Mouse (Mus musculus): Measurements from ENCODE around the gene Tent5c. TPM values are rescaled to one million over a fixed set of nuclear protein-coding genes. Genes with fewer than 3 reads are reported as not detected.

The Tent5c gene
- polyA plus RNA-seq, 1 experiment from 2014 or later = 7.4 TPM

- 72% methylated on average over 7 of the region's 7 CpGs for WGBS (ENCODE audit: insufficient replicate concordance)
- no peaks in the 10 kb centered on the region for H3K36me3 ChIP-seq (ENCODE audit: control insufficient read depth, insufficient read depth, low read length)
- no peaks in the 10 kb centered on the region for H3K9me3 ChIP-seq (replicated peaks; ENCODE audit: control insufficient read depth, low read length)
- no peaks in the 10 kb centered on the region for H3K4me1 ChIP-seq (ENCODE audit: control insufficient read depth, insufficient read depth, low read length)
- H3K27ac ChIP-seq (ENCODE audit: low read depth, low read length) = no peak overlapping the region
- H3K27me3 ChIP-seq (ENCODE audit: control insufficient read depth, insufficient read depth, low read length) = no peaks in the 10 kb centered on the region
- no peak overlapping the region for H3K4me3 ChIP-seq (ENCODE audit: low read depth, low read length)
- no peak overlapping the region for H3K9ac ChIP-seq (ENCODE audit: low read depth, low read length)
- ATAC-seq (replicated peaks; ENCODE audit: insufficient number of reproducible peaks, low FRiP score, low TSS enrichment) = no peak
- no peak overlapping the region for H3K4me2 ChIP-seq
These were observed 33.5 kb upstream of the Tent5c start for GRCm38 (mm10) chr3:100522671-100523070.

- Histone ChIP-seq H3K27ac (ENCODE audit: low read depth, low read length) (no peak overlapping the region), H3K9me3 (replicated peaks; ENCODE audit: control insufficient read depth, low read length) (no peaks in the 10 kb centered on the region), H3K36me3 (ENCODE audit: control insufficient read depth, insufficient read depth, low read length) (no peaks in the 10 kb centered on the region), H3K4me2 (no peak overlapping the region), H3K4me1 (ENCODE audit: control insufficient read depth, insufficient read depth, low read length) (no peaks in the 10 kb centered on the region), H3K4me3 (ENCODE audit: low read depth, low read length) (no peak overlapping the region), H3K27me3 (ENCODE audit: control insufficient read depth, insufficient read depth, low read length) (no peaks in the 10 kb centered on the region), H3K9ac (ENCODE audit: low read depth, low read length) (no peak overlapping the region)
- ATAC-seq (replicated peaks; ENCODE audit: insufficient number of reproducible peaks, low FRiP score, low TSS enrichment) = no peak
- 75% methylated on average over 1 of the region's 1 CpGs for WGBS (ENCODE audit: insufficient replicate concordance)
These were observed 32.5 kb upstream of the Tent5c start for GRCm38 (mm10) chr3:100521626-100522025.

GRCm38 (mm10) chr3:100515754-100516141 is 26.6 kb upstream of the Tent5c start:
- no peaks in the 10 kb centered on the region for H3K27me3 ChIP-seq (ENCODE audit: control insufficient read depth, insufficient read depth, low read length)
- no peaks in the 10 kb centered on the region for H3K36me3 ChIP-seq (ENCODE audit: control insufficient read depth, insufficient read depth, low read length)
- ATAC-seq (replicated peaks; ENCODE audit: insufficient number of reproducible peaks, low FRiP score, low TSS enrichment) = no peak
- H3K4me2 ChIP-seq = no peak overlapping the region
- no peaks in the 10 kb centered on the region for H3K4me1 ChIP-seq (ENCODE audit: control insufficient read depth, insufficient read depth, low read length)
- WGBS (ENCODE audit: insufficient replicate concordance) = 78% methylated on average over 5 of the region's 5 CpGs
- no peaks in the 10 kb centered on the region for H3K9me3 ChIP-seq (replicated peaks; ENCODE audit: control insufficient read depth, low read length)
- H3K9ac ChIP-seq (ENCODE audit: low read depth, low read length) = no peak overlapping the region
- H3K27ac ChIP-seq (ENCODE audit: low read depth, low read length) = no peak overlapping the region
- H3K4me3 ChIP-seq (ENCODE audit: low read depth, low read length) = no peak overlapping the region

- no peak overlapping the region for H3K9ac ChIP-seq (ENCODE audit: low read depth, low read length)
These were observed 26.1 kb upstream of the Tent5c start for GRCm38 (mm10) chr3:100515093-100515753.

GRCm38 (mm10) chr3:100507174-100507573 is 18.1 kb upstream of the Tent5c start:
- no peaks in the 10 kb centered on the region for H3K4me1 ChIP-seq (ENCODE audit: control insufficient read depth, insufficient read depth, low read length)
- no peak overlapping the region for H3K4me2 ChIP-seq
- no peaks in the 10 kb centered on the region for H3K9me3 ChIP-seq (replicated peaks; ENCODE audit: control insufficient read depth, low read length)
- no peak for ATAC-seq (replicated peaks; ENCODE audit: insufficient number of reproducible peaks, low FRiP score, low TSS enrichment)
- no peak overlapping the region for H3K4me3 ChIP-seq (ENCODE audit: low read depth, low read length)
- 78% methylated on average over 4 of the region's 4 CpGs for WGBS (ENCODE audit: insufficient replicate concordance)
- H3K27ac ChIP-seq (ENCODE audit: low read depth, low read length) = no peak overlapping the region
- no peaks in the 10 kb centered on the region for H3K36me3 ChIP-seq (ENCODE audit: control insufficient read depth, insufficient read depth, low read length)
- H3K27me3 ChIP-seq (ENCODE audit: control insufficient read depth, insufficient read depth, low read length) = no peaks in the 10 kb centered on the region
- no peak overlapping the region for H3K9ac ChIP-seq (ENCODE audit: low read depth, low read length)

More at GRCm38 (mm10) chr3:100515093-100515753, 26.1 kb upstream of the Tent5c start:
- Histone ChIP-seq H3K36me3 (ENCODE audit: control insufficient read depth, insufficient read depth, low read length) (no peaks in the 10 kb centered on the region), H3K4me1 (ENCODE audit: control insufficient read depth, insufficient read depth, low read length) (no peaks in the 10 kb centered on the region), H3K4me3 (ENCODE audit: low read depth, low read length) (no peak overlapping the region), H3K9me3 (replicated peaks; ENCODE audit: control insufficient read depth, low read length) (no peaks in the 10 kb centered on the region), H3K4me2 (no peak overlapping the region), H3K27ac (ENCODE audit: low read depth, low read length) (no peak overlapping the region), H3K27me3 (ENCODE audit: control insufficient read depth, insufficient read depth, low read length) (no peaks in the 10 kb centered on the region)
- ATAC-seq (replicated peaks; ENCODE audit: insufficient number of reproducible peaks, low FRiP score, low TSS enrichment) = no peak
- 79% methylated on average over 8 of the region's 8 CpGs for WGBS (ENCODE audit: insufficient replicate concordance)

GRCm38 (mm10) chr3:100506715-100507114 is 17.6 kb upstream of the Tent5c start:
- no peaks in the 10 kb centered on the region for H3K4me1 ChIP-seq (ENCODE audit: control insufficient read depth, insufficient read depth, low read length)
- 60% methylated on average over 2 of the region's 2 CpGs for WGBS (ENCODE audit: insufficient replicate concordance)
- H3K4me2 ChIP-seq = no peak overlapping the region
- H3K4me3 ChIP-seq (ENCODE audit: low read depth, low read length) = no peak overlapping the region
- no peak overlapping the region for H3K9ac ChIP-seq (ENCODE audit: low read depth, low read length)
- no peak overlapping the region for H3K27ac ChIP-seq (ENCODE audit: low read depth, low read length)
- no peaks in the 10 kb centered on the region for H3K9me3 ChIP-seq (replicated peaks; ENCODE audit: control insufficient read depth, low read length)
- no peaks in the 10 kb centered on the region for H3K36me3 ChIP-seq (ENCODE audit: control insufficient read depth, insufficient read depth, low read length)
- no peak for ATAC-seq (replicated peaks; ENCODE audit: insufficient number of reproducible peaks, low FRiP score, low TSS enrichment)
- H3K27me3 ChIP-seq (ENCODE audit: control insufficient read depth, insufficient read depth, low read length) = no peaks in the 10 kb centered on the region

GRCm38 (mm10) chr3:100503882-100504281 is 14.8 kb upstream of the Tent5c start:
- ATAC-seq (replicated peaks; ENCODE audit: insufficient number of reproducible peaks, low FRiP score, low TSS enrichment) = no peak
- H3K4me2 ChIP-seq = no peak overlapping the region
- H3K36me3 ChIP-seq (ENCODE audit: control insufficient read depth, insufficient read depth, low read length) = no peaks in the 10 kb centered on the region
- no peaks in the 10 kb centered on the region for H3K9me3 ChIP-seq (replicated peaks; ENCODE audit: control insufficient read depth, low read length)
- no peaks in the 10 kb centered on the region for H3K4me1 ChIP-seq (ENCODE audit: control insufficient read depth, insufficient read depth, low read length)
- H3K27me3 ChIP-seq (ENCODE audit: control insufficient read depth, insufficient read depth, low read length) = no peaks in the 10 kb centered on the region
- H3K27ac ChIP-seq (ENCODE audit: low read depth, low read length) = no peak overlapping the region
- no peak overlapping the region for H3K4me3 ChIP-seq (ENCODE audit: low read depth, low read length)
- 77% methylated on average over 6 of the region's 6 CpGs for WGBS (ENCODE audit: insufficient replicate concordance)
- no peak overlapping the region for H3K9ac ChIP-seq (ENCODE audit: low read depth, low read length)

- WGBS (ENCODE audit: insufficient replicate concordance) = 80% methylated on average over 6 of the region's 6 CpGs
- no peaks in the 10 kb centered on the region for H3K9me3 ChIP-seq (replicated peaks; ENCODE audit: control insufficient read depth, low read length)
- no peak overlapping the region for H3K27ac ChIP-seq (ENCODE audit: low read depth, low read length)
- H3K4me3 ChIP-seq (ENCODE audit: low read depth, low read length) = no peak overlapping the region
- ATAC-seq (replicated peaks; ENCODE audit: insufficient number of reproducible peaks, low FRiP score, low TSS enrichment) = no peak
- no peaks in the 10 kb centered on the region for H3K36me3 ChIP-seq (ENCODE audit: control insufficient read depth, insufficient read depth, low read length)
- no peaks in the 10 kb centered on the region for H3K27me3 ChIP-seq (ENCODE audit: control insufficient read depth, insufficient read depth, low read length)
- H3K4me1 ChIP-seq (ENCODE audit: control insufficient read depth, insufficient read depth, low read length) = no peaks in the 10 kb centered on the region
- no peak overlapping the region for H3K4me2 ChIP-seq
- no peak overlapping the region for H3K9ac ChIP-seq (ENCODE audit: low read depth, low read length)
These were observed 13.4 kb upstream of the Tent5c start for GRCm38 (mm10) chr3:100502516-100502915.

GRCm38 (mm10) chr3:100501899-100502298 is 12.8 kb upstream of the Tent5c start:
- ATAC-seq (replicated peaks; ENCODE audit: insufficient number of reproducible peaks, low FRiP score, low TSS enrichment) = no peak
- Histone ChIP-seq H3K4me2 (no peak overlapping the region), H3K4me3 (ENCODE audit: low read depth, low read length) (no peak overlapping the region), H3K9me3 (replicated peaks; ENCODE audit: control insufficient read depth, low read length) (no peaks in the 10 kb centered on the region), H3K4me1 (ENCODE audit: control insufficient read depth, insufficient read depth, low read length) (no peaks in the 10 kb centered on the region), H3K27me3 (ENCODE audit: control insufficient read depth, insufficient read depth, low read length) (no peaks in the 10 kb centered on the region), H3K9ac (ENCODE audit: low read depth, low read length) (no peak overlapping the region), H3K27ac (ENCODE audit: low read depth, low read length) (no peak overlapping the region), H3K36me3 (ENCODE audit: control insufficient read depth, insufficient read depth, low read length) (no peaks in the 10 kb centered on the region)

Data from heart, embryonic 11.5 days (tissue).